Mouse (Mus musculus): ENCODE results near the gene Prr36. TPM values are rescaled to one million over a fixed set of nuclear protein-coding genes. Genes with fewer than 3 reads are reported as not detected.
"Not testable (repeated sequence)": the region's sequence is repeated elsewhere in the genome, so short reads cannot be mapped to it uniquely, and the experiment has no call there.

Gene Prr36
- not detected for total RNA-seq (2021)

DNA sequence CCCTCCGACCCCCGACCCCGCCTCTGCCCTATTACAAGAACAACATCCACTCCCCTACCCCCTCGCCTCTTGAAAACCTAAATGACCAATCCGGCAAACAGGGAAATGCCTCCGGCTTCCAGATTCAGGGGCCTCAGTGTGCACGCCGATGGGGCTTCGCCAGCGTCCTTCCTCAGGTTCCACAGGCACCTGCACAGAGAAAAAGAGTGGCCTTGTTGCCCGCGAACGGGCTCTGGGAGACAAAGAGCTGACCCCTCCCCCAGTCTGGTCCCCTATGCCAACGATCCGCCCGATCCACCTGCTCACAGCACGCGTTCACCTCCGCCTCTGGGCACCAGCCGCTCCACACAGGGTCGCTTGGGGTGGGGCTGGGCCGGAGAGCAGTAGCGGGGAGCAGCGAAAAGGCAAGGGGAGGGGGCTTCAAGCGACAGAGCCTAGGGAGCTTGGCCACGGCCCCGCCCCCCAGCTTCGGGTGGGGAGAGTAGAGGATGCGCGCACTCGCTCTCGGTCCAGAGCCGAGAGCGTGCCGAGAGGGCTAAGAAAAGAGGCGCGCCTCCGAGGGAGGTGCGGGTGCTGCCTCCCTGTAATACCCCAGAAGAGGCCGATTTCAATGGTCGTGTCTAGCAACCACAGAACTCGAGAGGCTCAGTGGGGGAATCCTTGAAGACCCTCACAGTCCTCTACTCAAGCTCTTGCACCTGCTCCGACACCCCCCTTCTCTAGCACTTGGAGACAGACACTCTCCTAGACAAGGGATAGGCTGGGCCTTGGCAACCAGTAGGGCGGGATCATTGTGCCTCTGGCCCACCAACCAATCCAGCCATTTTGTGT lies at the start of gene Prr36:
Prr36 (minus strand) TSS at position 669 of the 831 bp plus-strand sequence.
- intact Hi-C loops (cut with DNase I) = no loop called here
- DNase-seq (ENCODE audit: low spot score) = no peak

- no peak for DNase-seq (ENCODE audit: low spot score)
- intact Hi-C loops (cut with DNase I) = no loop called here
These were observed 48.1 kb upstream of the Prr36 start for GRCm38 (mm10) chr8:4265160-4265914.

GRCm38 (mm10) chr8:4263105-4263791 lies 46.0 kb upstream of the Prr36 start:
- intact Hi-C loops (cut with DNase I) = no loop called here
- no peak for DNase-seq (ENCODE audit: low spot score)

- DNase-seq (ENCODE audit: low spot score) = no peak
- intact Hi-C loops (cut with DNase I) = loop anchor here (2.0 to 10.0 kb wide), 3 partner anchors 15 to 415 kb away; partner anchors contain the start of gene Timm44
These were observed 42.5 kb upstream of the Prr36 start for GRCm38 (mm10) chr8:4259805-4260170.

DNA sequence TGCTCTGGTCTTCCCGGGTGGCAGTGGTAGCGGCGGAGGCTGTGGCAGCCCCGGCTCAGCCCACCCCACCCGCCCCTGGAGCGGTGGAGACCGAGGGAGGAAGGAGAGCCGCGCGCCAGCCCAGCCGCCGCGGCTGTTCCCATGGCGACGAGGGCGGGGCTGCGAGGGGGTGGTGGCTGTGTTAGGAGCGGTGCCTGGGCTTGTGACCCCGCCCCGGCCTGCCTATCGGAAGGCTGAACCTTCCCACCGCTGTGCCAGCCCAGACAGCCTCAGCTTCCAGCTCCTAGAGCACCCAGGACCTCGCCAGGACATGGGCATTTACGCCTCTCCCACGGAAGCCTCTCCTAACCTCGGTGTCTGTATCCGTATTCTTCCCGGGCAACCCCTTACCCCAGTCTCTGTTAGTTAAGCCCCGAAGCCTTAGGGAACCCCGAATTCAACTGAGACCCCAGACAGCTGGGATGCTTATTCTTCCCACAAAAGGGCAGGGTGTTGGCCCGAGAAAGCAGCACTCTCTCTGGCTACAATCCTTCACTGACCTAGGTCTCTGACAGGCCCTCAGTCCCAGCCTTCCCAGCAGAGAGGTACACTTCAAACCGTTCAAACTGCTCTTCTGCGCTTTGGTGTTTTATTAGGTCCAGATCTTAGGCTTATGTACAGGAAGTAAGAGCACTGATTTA lies 42.0 kb upstream of the Prr36 start, which contains the start of gene Ctxn1:
Ctxn1 (minus strand) TSS at position 150 of the 680 bp plus-strand sequence.
- intact Hi-C loops (cut with DNase I) = loop anchor here (2.0 to 10.0 kb wide), 3 partner anchors 16 to 416 kb away; partner anchors contain the start of gene Timm44
- DNase-seq (ENCODE audit: low spot score) = peak; percentile 86

DNA sequence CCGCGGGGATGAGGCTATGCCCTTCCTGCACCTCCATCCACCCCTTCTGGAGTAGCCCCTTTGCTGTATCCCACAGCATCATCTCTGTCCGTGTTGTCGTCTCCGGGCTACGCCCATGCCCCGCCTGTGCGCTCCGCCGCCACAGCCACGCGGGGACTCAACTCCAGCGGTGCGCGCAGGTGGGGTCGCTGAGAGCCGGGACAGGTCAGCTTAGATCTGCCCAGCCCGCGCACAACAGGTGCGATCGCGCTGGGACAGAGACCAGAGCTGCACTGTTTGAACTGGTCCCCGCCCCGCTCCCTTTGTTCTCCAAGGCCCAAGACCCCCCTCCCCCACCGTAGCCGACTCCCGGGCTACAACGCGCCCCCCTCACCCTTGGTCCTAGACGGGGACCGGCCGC lies 41.4 kb upstream of the Prr36 start:
- DNase-seq (ENCODE audit: low spot score) = no peak
- intact Hi-C loops (cut with DNase I) = loop anchor here (2.0 to 10.0 kb wide), 3 partner anchors 16 to 416 kb away; partner anchors contain the start of gene Timm44

DNA sequence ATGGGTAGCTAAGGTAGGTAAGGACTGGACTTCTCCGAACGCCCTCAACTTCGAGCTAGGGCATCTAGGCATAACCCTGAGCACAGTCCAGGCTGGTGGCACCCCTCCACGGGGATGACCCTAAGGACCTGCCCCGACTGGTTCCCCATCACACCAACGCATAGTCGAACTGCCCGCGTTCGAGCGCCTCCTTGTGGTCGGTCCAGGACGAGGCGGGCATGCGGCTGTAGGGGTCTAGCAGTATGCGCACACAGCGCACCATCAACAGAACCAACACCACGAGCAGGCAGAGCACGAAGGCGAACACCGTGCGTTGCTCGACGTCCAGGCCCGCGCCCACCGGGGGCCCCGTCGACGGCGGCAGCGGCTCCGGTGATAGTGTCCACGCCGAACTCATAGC lies 41.0 kb upstream of the Prr36 start:
- DNase-seq (ENCODE audit: low spot score) = no peak
- intact Hi-C loops (cut with DNase I) = loop anchor here (2.0 to 10.0 kb wide), 3 partner anchors 17 to 417 kb away; partner anchors contain the start of gene Timm44

- intact Hi-C loops (cut with DNase I) = loop anchor here (5.0 to 10.0 kb wide), 2 partner anchors 65 to 417 kb away; no protein-coding TSS in a partner anchor
- no peak for DNase-seq (ENCODE audit: low spot score)
These were observed 40.1 kb upstream of the Prr36 start for GRCm38 (mm10) chr8:4257350-4257749.

DNA sequence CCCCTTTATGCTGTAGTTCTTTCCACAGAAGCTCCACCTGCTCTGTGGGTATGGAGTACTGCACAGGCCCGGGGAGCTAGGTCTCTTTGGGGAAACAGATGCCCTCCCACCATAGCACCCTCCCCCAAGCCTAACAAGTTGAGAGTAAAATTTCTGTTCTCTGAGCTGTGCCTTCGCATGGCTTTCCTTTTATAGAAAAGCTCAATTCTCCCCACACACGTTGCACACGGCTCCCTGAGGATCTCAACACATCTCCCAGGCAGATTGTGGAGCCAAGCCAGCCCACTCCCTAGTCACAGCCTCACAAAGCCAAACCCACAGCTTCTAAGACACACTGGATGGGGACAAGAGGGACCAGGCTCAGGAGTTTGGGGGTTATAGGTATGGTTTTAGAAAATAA lies 39.7 kb upstream of the Prr36 start:
- intact Hi-C loops (cut with DNase I) = loop anchor here (5.0 to 10.0 kb wide), 2 partner anchors 65 to 418 kb away; no protein-coding TSS in a partner anchor
- DNase-seq (ENCODE audit: low spot score) = no peak

DNA sequence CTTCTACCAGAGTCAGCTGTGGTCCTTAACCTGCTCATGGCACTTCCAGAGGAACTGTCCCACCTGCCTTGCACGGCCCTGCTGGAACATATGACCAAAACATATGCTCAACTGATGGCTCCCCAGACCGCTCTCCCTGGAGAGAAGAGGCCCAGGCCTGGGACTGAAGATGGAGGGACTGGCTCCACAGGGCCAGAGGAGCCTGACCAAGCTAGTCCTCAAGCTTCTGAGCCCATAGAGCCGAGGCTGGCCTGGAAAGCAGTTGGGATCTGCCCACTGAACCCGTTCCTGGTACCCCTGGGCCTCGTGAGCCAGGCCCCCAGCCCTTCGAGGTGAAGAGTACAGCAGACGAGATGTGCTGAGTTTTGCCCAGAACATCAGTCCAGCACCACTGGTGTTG lies 38.2 kb upstream of the Prr36 start:
- DNase-seq (ENCODE audit: low spot score) = not testable (repeated sequence)
- intact Hi-C loops (cut with DNase I) = loop anchor here (5.0 to 10.0 kb wide), 2 partner anchors 63 to 419 kb away; no protein-coding TSS in a partner anchor

DNA sequence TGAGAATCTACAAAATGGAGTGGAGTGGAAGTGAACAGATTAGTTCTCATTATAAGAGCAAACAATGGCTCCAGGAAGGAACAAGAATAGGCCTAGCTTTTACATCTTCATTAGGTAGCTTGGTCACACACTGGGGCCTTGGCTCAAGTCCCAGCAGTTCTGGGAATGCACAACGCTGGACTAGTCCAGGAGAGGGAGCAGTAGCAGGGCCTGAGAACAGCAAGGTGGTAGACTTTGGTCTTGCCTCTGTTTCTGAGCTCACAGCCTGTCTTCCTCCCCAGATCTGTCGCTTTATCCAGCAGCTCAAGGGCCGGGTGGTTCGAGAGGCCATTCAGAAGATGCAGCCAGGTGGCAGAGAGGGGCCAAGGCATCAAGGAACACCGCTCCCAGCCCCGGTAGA lies 36.7 kb upstream of the Prr36 start:
- intact Hi-C loops (cut with DNase I) = loop anchor here (5.0 to 10.0 kb wide), 3 partner anchors 118 to 421 kb away; no protein-coding TSS in a partner anchor
- no peak for DNase-seq (ENCODE audit: low spot score)

DNA sequence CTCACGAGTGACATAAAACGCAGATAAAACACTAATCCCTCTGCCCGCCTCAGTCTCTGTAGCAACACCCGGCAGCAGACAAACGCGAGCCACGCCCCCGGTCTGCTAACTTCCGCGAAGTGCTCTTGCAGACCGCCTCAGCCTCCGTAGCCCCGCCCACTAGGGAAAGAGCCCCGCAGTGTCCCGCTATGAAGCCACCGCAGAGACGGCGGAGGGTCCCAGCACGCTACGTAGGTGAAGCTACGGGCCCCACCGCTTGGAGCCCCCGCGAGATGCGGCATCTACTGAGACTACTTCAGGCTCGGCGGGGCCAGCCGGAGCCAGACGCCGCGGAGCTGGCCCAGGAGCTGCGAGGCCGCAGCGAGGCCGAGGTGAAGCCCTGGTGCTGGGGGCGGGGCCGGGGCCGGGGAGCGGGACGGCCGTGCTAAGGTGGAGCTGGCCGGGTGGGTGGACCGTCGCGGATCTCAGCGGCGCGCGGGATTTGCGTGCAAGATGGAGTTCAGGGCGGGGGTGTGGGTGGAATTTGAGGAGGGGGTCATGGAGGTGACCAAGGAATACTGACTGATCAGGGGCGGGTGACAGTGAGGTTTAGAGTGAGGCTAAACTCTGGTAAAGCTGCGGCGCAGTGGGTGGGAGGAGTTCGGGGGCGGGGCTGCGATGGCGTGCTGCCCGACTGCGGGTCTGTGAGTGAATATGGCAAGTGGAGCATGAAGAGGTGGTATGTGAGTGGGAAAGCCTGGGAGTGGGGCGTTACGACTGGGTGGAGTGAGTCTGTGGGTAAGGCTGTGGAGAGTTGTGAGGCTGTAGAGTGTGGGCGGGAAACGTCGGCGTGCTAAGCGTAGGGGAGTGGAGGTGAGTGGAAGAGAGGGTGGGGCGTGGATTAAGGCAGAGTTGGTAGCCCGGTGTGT lies 35.9 kb upstream of the Prr36 start, which contains the start of gene Snapc2:
Snapc2 (plus strand) TSS at position 147 of the 908 bp plus-strand sequence.
- peak; percentile 89 for DNase-seq (ENCODE audit: low spot score)
- intact Hi-C loops (cut with DNase I) = loop anchor here (2.0 to 10.0 kb wide), 4 partner anchors 14 to 422 kb away; partner anchors contain the start of genes Gm49320 and Map2k7

GRCm38 (mm10) chr8:4252116-4252760 lies 35.0 kb upstream of the Prr36 start:
- intact Hi-C loops (cut with DNase I) = loop anchor here (2.0 to 10.0 kb wide), 4 partner anchors 13 to 423 kb away; partner anchors contain the start of genes Gm49320 and Map2k7
- DNase-seq (ENCODE audit: low spot score) = no peak

- DNase-seq (ENCODE audit: low spot score) = peak; percentile 56
- intact Hi-C loops (cut with DNase I) = loop anchor here (2.0 to 10.0 kb wide), 4 partner anchors 72 to 424 kb away; no protein-coding TSS in a partner anchor
These were observed 33.2 kb upstream of the Prr36 start for GRCm38 (mm10) chr8:4250306-4250970.

GRCm38 (mm10) chr8:4249213-4249612 lies 32.0 kb upstream of the Prr36 start:
- intact Hi-C loops (cut with DNase I) = no loop called here
- DNase-seq (ENCODE audit: low spot score) = no peak

- intact Hi-C loops (cut with DNase I) = no loop called here
- DNase-seq (ENCODE audit: low spot score) = no peak
These were observed 30.8 kb upstream of the Prr36 start, which contains the start of gene Tgfbr3l for GRCm38 (mm10) chr8:4247951-4248540. Gene Tgfbr3l (plus strand): TSS chr8:4248214.

Data from heart, postnatal 25 days (tissue).